Mouse (Mus musculus) layer of hippocampus, postnatal 36 days (tissue): ENCODE measurements around the gene Otud7b. TPM values are rescaled to one million over a fixed set of nuclear protein-coding genes. Genes with fewer than 3 reads are reported as not detected.

ENCODE experiments used
- DNase-seq, 2 experiments: peaks; one replicate each; pipeline ENCODE4 v3.0.0; 2022
- total RNA-seq, 2 experiments: library from RNA; stranded (reverse); gene quantifications; 2 replicates each; pipeline ENCODE4 v1.2.3; 2021

The Otud7b gene
- total RNA-seq, result 10 to 100 TPM; 31.0 to 32.6 TPM

DNA sequence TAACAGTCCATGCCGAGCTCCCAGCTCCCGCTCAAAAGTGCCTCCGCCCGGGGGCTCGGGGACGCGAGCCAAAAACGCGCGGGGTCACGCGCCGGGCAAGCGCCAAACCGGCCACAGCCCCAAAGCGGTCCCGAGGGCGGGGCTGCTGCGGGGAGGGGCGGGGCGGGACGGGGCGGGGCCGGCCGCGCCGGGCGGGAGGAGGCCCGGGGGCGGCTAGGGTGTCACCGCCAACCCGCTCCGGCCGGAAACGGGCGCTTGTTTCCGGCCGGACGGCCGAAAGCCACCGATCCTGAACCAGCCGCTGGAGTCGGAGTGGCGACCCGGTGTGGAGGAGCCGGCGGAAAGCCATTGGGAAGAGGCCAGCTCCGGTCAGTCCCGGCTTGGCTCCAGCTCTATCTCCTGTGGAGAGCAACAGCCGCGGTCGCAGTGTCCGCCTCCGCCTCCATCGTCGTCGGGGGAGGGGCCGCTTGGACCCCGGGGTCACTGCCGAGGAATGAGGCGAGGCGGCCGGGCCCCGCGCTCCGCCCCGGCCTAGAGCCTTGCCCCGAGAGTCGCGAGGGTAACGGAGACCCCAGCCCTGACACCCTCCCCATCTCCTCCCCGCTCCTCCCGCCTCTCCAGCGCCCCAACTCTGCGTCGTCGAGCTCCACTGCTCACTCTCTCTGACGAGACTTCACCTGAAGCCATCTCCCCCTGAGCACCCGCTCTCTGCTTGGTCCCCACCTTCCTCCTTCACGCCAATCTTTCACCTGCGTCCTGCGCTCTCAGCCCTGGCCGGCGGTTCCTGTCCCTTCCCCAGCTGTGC, at the start of gene Otud7b:
Otud7b (plus strand) TSS at position 267 of the 805 bp plus-strand sequence.
- peak; percentile 78 for DNase-seq

DNA sequence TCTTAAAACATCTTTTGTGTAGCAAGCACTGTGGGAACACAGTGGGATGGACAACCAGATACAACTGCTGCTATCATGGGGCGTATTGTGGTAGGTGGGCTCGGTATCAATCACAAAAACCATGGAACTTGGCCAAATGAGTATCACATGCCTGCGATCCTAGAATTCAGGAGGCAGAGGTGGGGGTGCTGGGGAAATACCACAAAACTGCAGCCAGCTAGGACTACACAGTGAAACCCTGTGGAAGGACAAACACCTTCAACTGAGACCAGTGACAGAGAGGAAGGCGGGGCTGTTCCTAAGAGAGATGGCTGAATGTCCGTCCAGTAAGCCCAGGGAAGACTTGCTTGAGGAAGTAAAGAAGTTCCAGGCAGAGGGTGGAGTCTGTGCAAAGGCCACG, 49.0 kb upstream of the Otud7b start:
- no peak for DNase-seq

DNA sequence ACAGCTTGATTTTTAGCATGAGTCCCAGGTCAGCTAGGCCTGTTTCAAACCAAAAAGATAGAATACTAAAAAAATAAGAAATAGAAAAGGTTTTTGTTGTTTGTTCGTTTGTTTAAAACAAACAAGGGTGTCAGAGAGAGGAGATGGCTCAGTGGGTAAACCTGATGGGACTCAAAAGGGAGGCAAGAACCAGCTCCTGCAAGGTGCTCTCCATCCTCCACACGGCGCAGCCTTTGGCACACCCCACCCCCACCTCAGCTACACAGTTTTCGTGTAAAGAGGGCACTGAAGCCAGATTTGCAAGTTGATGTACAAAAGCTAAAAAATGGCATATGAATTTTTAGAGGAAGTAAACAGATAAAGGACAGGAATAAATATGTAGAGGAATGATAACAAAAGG, 48.3 kb upstream of the Otud7b start:
- no peak for DNase-seq

DNA sequence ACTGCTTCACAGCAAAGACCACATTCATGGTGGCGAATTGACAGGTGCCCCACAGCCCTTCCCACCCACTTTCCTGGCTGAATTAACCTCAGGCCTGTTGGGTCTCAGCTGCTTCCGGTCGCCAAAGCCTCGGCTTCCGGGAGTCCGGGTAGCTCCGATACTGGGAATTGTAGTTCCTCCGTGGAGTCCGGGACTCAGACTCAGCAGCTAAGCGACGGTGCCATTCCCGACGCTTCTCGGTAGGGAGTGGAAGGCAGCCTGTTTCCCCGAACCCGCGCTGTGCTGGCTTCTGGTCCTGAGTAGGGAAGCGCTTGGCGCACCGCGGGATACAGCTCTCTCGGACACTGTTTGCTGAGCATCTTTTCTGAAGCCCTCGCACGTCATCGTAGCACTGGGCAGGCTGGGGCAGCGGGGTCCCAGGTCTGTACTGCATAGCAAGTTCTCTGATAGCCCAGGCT, 46.6 kb upstream of the Otud7b start:
- peak; percentile 88 to 89 for DNase-seq

DNA sequence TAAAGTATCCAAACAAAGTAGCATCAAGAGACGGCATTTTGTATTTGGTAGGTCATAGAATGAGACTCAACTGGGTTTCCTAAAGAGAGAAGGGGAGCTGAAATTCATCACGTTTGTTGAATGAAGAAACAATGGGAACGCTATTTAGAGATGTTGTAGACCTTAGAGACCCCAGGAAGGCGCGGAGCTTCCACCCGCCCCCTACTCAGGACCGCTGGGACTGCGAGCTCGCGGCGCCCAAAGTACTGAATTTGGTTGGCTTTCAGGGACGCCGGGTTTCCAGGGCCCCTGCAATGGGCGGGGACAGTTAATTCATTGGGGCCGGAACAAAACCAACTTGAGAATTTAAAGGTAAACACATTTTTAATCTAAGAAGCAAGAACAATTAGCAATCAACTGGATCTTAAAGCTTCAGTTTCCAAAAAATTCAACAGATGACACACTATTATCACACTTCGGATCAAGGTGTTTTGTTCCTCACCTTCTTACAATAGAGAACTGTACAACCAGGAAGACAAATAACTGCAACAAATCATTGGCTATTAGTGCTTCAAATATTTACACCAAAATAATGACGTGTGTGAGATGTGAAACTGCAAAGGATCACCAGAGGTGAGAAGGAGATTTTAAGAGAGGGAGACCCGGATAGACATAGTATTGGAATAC, 46.0 kb upstream of the Otud7b start, which contains the start of gene Vps45:
Vps45 (minus strand) TSS at position 236 of the 666 bp plus-strand sequence.
- peak; percentile 77 for DNase-seq

DNA sequence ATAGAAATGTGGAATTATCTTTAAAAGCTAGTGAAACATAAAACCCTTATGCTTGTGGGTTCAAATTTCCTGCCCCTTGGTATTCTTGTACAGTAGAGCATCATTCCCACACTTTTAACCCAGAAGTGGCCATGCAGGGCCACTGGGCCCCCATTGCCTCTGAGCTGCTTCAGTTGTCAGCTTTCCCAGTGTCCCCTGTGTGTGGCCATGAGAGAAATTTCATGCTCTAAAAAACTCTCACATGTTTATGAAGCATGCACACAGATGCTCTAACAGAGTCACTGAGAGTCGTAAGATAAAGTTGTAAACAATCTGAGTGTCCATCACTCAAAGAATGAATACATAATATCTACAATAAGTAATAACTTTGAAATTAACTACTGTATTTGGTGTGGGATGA, 44.2 kb upstream of the Otud7b start:
- no peak for DNase-seq

DNA sequence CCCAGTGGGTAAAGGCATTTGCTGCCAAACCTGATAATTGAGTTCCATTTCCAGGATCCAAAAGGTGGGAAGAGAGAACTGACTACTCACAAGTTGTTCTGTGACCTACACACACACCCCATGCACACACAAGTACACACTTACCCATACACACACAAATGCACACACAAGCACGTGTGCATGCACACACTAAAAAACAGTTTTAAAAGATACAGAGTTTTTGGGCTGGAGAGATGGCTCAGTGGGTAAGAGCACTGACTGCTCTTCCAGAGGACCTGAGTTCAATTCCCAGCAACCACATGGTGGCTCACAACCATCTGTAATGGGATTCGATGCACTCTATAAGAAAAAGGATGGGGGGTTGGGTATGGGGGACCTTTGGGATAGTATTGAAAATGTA, 41.0 kb upstream of the Otud7b start:
- DNase-seq, result no peak

DNA sequence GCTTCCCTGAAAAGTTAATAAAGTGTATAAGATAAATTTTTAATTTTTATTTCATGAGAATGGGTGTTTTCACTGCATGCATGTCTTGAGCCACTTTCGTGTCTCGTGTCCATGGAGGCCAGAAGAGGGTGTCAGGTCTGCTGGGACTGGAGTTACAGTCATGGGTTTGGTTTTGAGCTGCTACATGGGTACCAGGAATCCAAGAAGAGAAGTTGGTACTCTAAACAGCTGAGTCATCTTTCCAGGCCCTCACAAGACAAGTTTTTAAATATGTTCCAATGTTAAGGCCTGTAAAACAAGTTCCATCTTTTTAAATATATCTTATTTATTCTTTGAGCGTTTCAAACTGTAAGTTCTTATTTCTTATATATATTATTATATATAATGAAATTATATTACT, 40.1 kb upstream of the Otud7b start:
- no peak for DNase-seq

DNA sequence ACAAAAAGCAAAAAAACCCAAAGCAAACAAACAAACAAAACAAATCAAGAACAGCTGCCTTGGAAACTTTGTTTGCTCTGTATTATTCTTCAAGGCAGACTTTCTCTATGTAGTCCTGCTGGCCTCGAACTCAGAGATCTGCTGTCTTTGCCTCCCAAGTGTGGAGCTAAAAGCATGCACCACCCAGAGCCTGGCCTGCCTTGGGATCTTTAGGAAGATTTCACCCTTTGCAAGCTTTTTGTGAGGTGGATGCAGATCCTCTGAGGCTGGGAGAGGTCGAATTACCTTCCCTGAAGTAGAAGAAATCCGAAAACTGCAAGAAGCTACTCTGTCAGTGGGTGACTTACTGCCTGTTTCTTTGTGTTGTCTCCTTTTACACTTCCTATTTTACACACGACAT, 39.2 kb upstream of the Otud7b start:
- DNase-seq, result no peak

DNA sequence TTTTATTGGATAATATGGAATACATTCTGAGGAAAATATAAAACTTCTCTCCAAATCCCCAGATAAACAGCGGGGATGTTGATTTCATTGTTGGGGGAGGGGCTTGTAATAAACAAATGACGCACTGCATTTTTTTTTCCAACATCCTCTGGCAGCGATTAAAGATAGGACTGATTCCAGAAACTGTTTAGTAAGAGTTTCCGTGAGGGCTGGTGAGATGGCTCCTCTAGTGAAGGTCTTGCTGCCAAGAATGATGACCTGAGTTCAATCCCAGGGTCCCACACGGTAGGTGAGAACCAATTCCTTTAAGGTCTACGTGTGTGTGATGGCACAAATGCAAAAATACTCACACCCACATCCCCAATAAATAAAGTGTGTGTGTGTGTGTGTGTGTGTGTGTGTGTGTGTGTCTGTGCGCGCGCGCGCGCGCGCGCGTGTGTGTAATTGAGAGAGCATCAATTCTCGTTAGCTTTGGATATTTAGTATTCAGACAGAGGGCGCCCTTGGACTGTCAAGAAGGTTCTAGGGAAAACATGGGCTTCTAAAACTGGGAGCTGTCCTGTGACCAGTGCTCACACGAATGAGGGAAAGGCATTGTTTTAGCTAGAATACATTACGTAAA, 38.5 kb upstream of the Otud7b start:
- peak; percentile 35 to 64 for DNase-seq

DNA sequence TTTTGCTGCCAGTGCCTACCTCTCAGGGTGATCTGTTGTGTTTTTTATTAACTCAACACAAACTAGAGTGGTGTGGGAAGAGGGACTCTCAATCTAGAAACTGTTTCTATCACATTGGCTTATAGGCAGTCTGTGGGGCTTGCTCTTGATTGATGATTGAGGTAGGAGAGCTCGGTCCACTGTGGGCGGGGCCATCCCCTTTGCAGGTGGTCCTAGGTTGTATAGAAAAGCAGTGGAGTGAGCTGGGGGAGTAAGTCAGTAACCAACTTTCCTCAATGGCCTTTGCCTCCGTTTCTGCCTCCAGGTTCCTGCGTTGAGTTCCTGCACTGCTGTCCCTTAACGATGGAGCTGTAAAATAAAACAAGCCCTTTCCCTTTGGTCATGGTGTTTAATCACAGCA, 37.6 kb upstream of the Otud7b start:
- DNase-seq, result no peak

DNA sequence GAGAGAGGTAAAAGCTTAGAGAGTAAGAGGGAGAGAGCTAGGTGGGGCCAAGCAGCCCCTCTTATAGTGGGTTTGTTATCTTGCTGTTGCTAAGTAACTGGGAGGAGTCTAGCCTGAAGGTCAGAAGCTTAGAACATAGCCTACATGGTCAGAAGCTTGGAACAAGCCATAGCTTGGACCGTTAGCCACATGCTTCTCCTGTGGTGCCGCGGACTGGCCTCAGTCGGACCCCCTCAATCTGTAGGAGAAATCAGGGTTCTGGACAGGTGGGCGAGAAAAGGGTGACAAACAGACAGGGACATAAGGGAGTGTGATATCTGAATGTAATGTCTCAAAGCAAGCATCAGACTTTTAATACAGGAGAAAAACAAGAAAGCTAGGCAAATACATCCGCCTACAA, 35.3 kb upstream of the Otud7b start:
- no peak for DNase-seq

DNA sequence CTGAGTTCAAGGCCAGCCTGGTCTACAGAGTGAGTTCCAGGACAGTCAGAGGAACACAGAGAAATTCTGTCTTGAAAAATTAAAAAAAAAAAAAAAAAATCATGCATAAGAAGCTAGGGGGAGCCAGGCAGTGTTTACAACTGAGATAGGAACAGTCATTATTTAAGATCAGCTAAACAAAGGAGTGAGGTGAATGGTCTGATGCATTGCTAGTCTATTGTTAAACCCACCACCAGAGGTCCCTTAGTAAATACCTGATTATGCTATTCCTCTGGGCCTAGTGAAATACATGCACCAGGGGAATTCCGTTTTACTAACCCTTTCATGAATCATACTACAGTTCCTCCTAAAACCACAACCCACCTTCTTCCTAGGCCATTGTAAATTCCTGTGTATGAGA, 34.8 kb upstream of the Otud7b start:
- DNase-seq, result no peak

DNA sequence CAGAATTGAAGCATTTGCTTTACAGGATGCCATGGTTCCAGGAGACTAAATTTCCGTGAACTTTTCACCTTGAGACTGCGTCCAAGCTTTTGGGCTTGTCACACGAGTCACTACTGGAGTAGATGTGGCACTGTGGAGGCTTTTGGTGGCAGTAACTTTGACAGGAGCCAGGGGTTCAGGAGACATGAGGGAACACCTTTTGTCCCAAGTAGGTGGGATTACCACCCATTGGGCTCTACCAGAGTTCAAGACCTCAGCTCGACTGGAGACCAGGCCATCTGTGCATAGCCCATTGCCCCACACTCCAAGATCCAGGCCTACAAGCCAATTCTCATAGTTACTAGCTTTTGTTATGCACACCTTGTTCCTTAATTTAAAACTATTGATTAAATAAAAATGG, 34.1 kb upstream of the Otud7b start:
- no peak for DNase-seq

DNA sequence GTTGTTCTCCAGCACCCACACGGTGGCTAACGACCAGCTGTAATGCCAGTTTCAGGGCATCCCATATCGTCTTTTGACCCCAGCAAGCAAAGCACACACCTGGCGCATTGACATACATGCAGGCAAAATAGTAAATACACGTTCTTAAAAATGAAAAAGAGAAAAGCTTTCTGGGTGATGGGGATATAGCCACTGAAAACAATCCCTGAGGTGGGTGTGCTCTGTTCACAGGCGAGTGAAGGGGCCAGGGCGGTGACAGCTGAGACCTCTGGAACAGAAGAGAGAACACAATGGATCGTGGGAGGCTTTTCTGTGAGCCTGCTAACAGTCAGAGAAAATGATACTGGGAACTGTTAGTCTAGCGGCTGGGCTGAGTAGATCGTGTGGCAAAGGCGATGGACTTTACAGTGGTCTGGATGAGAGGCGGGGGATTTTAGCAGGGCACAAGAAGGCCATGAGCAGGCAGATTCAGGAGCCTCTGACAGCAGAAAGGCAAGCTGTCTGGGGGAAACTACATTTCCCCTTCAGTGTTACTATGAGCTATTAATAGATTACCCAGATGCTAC, 31.3 kb upstream of the Otud7b start:
- no peak for DNase-seq

DNA sequence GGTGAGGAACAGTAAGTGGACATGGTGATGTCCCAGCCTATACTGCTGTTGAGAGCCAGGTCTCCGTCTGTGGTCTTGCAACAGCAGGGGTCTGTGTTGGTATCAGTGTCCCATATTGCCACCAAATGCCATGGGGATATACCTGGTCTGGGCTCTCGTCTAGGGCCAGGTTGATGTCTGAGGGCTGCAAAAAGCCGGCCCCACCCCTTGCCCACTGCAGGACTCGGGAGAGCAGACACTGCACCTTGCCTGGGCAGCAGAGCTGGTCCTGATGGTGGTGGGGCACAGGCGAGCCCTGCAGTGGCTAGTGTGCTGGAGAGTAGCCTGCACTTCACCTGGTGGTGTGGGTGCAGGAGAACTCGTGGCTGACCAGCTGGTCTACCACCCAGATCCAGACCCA, 26.3 kb upstream of the Otud7b start:
- DNase-seq, result no peak

DNA sequence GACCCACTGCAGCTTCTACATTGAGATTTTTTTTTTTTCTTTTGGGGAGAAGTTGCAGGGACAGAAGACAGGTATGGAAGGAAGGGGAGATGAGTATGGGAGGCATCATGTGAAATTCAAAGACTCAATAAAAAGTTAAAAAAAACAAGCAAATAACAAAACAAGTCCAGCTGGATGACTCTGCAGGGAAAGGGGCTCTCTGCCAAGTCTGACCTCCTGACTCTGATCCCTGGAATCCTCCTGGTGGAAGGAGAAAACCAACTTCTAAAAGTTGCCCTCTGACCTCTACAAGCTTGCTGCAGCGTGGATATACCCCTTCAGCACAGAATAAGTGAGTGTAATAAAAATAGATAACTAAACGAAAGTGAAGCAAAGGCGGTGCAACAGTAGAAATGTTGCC, 25.6 kb upstream of the Otud7b start:
- DNase-seq, result no peak

DNA sequence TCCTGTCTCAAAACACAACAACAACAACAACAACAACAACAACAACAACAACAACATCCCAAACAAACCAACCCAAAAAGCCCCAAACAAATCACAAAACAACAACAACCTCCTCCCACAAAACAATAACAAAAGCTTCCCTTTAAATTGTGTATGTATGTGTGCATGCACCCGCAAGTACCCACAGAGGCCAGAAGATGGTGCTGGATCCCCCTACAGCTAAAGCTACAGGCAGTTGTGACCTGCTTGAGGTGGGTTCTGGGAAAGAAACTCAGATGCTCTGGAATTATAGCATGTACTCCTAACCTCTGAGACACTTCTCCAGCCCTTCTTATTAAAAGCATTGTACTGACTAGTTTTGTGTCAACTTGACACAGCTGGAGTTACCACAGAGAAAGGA, 23.3 kb upstream of the Otud7b start:
- DNase-seq, result no peak

DNA sequence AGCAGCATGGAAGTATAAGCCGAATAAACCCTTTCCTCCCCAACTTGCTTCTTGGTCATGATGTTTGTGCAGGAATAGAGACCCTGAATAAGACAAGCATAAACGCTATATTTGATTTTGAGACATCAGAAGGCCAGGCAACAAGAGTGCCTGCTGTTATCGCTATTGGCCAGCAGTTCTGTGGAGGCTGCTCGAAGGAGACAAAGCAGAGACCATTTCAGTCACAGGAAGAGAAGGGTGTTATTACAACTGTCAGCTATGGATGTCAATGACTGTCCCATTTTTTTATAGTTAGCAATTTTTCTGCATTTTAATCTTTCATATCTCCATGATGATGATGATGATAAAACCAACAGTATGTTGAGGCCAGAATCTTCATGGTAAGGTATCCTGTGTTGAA, 22.7 kb upstream of the Otud7b start:
- no peak for DNase-seq

DNA sequence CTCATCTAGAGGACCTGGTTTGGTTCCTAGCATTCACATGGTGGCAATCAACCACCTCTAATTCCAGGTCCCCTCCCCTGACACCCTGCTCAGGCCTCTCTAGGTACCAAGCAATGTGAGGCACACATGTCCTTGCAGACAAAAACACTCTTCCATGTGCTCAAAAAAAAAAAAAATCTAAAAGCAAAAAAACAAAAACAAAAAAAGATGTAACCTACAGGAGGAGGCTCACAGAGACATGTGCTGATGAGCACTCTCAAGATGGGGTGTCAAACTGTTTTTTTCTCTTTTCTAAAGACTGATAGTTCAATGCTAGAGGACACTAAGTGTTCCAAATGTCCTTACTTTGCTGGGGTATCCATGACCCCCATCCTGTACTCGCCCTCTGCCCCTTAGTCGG, 22.2 kb upstream of the Otud7b start:
- DNase-seq, result no peak

DNA sequence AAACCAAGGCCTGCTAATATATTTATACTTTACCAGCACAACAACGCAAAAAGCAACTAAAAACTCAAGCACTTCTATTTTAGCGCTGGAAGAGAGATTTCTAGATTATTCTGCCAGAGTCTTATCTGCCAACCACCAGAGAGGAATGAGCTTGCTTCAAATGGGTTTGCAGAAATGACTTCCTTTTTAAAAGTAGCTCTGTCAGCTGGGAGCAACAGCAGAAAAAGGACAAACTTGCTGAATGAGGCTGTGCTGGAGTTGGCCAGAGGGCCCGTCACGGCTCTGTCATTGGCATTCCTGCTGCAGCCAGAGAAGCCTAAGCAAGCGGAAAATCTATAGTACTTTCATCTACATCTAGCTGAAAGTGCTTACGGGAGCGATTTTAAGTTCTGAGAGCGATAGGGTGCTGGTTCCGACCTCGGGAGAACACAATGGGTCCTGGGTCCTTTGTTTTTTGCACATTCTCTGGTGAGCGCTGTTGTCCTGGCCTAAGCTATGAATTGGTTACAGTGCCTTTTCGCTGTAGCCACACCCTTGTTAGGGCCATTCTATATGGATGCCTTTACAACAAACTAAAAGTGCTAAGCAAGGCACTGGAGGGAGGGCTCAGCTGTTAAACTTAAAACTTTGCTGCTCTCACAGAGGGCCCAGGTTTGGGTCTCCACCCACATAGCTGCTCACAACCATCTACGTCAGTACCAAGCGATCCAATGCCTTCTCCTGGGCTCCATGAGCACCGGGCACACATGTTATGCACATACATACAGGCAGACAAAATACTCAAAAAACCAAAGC, 21.4 kb upstream of the Otud7b start:
- no peak for DNase-seq

DNA sequence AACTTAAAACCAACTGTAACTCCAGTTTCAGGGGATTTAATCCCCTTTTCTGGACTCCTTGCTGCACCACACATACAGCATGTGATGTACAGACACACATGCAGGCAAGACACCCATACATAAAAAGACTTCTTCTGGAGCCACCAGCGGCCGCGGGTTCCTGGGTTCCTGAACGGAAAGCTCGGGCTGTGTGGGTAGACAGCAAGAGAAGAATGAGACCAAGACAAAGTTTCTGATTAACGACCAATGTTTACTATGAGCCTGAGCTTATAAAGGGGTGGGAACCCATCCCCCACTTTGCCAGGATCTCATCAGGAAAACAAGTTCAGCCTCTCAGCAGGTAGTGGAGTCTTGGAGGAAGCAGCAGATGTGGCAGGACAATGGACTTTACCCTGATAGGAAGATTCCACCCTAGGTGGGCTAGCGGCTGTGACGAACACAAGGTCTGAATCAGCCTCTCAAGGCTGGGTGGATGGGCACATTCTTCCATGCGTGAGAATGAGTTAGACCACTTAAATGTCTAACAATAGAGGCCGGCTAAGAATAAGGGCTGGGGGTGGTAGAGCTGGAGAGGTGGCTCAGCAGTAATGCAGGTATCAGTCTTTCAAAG, 20.1 kb upstream of the Otud7b start:
- DNase-seq, result no peak
